Mouse (Mus musculus) MEL (cell line): Measurements from ENCODE around the gene Erp29.

Experiments used
- CTCF ChIP-seq, 3 experiments: IDR thresholded peaks in 2 of 3; conservative IDR thresholded peaks in 1 of 3; 2 replicates each; pipeline ENCODE4 v1.5.1; 2011 to 2012; ENCODE audit warnings: low read length in 3 of 3, low read depth in 2 of 3, mild to moderate bottlenecking in 2 of 3, improper control_type of control experiment in 1 of 3, inconsistent platforms in 1 of 3, mixed read lengths in 1 of 3, moderate library complexity in 1 of 3; ENCODE audit not compliant: control insufficient read depth in 1 of 3, insufficient read depth in 1 of 3, poor library complexity in 1 of 3, severe bottlenecking in 1 of 3
- MYC ChIP-seq: IDR thresholded peaks from 2 replicates; pipeline ENCODE4 v1.6.1; 2011; ENCODE audit warnings: low read depth, mild to moderate bottlenecking, low read length, improper control_type of control experiment, moderate library complexity
- POLR2A ChIP-seq, 2 experiments: IDR thresholded peaks; 2 replicates each; pipeline ENCODE4 v1.6.1; 2011 to 2012; ENCODE audit warnings: low read length in 2 of 2, mild to moderate bottlenecking in 2 of 2, control low read depth in 1 of 2, improper control_type of control experiment in 1 of 2, low read depth in 1 of 2, moderate library complexity in 1 of 2; ENCODE audit not compliant: control insufficient read depth in 1 of 2, insufficient read depth in 1 of 2, poor library complexity in 1 of 2
- POLR2AphosphoS5 ChIP-seq: IDR thresholded peaks from 2 replicates; pipeline ENCODE4 v1.6.1; 2012; ENCODE audit warnings: low read depth, borderline replicate concordance, mild to moderate bottlenecking, inconsistent platforms, low read length, moderate library complexity, mixed read lengths
- RAD21 ChIP-seq: IDR thresholded peaks from 2 replicates; pipeline ENCODE4 v1.6.1; 2011; ENCODE audit warnings: mild to moderate bottlenecking, low read depth, low read length, improper control_type of control experiment
- UBTF ChIP-seq: IDR thresholded peaks from 2 replicates; pipeline ENCODE4 v1.6.1; 2012; ENCODE audit warnings: low read depth, mild to moderate bottlenecking, inconsistent platforms, low read length, improper control_type of control experiment, moderate library complexity, borderline replicate concordance; ENCODE audit not compliant: insufficient read depth

DNA sequence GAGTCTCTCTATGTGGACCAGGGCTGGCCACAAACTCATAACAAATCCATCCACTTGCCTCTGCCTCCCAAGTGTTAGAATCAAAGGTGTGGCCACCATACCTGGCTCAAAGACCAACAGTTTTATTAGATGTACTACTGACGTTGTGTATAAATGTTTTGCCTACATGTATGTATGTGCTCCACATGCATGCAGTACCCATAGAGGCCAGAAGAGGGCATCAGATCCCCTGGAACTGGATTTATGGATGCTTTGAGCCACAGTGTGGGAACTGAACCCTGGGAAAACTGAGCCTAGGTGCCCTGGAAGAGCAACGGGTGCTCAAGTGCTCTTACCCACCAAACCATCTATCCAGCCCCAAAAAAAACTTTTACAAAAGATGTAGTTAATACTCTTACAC, 71.6 kb downstream of the Erp29 start:
- TF ChIP-seq UBTF, result no peak
- TF ChIP-seq CTCF (IDR thresholded peaks at IDR 0.05 in 2 of 3, conservative IDR thresholded peaks at IDR 0.05 in 1 of 3; ENCODE audit: control insufficient read depth in 1 of 3, insufficient read depth in 1 of 3, low read depth in 2 of 3, low read length in 3 of 3, poor library complexity in 1 of 3, severe bottlenecking in 1 of 3), result peak; percentile 22 to 82 (median 51); a peak in 4 of 6 replicates
- TF ChIP-seq RAD21, result 0 out of 2 replicates have a peak, but pooled peaks have one; percentile 16
- TF ChIP-seq POLR2AphosphoS5, result no peak
- no peak for TF ChIP-seq POLR2A (IDR thresholded peaks at IDR 0.05; ENCODE audit: control insufficient read depth in 1 of 2, insufficient read depth in 1 of 2, low read depth in 1 of 2, low read length in 2 of 2, poor library complexity in 1 of 2)
- TF ChIP-seq MYC, result no peak
